Comparison of ENCODE assay signal across 20 mouse cellular contexts in genomic region chr6:146705631-146706030, GRCm38 (mm10).
"Had no signal": no experiment of that assay in that cellular context is flagged by ENCODE, and none has a peak within 500 bp of the region (broad histone marks: within the 10 kb centered on the region; RNA-seq: fewer than 3 reads in every experiment).

No protein-coding gene starts in this region.

- H3K4me3 ChIP-seq: lung, embryonic 15.5 days; megakaryocyte, embryonic 14.5 days; midbrain, embryonic 13.5 days; midbrain, embryonic 15.5 days; neural tube, embryonic 12.5 days had no signal

- H3K4me2 ChIP-seq: lung, embryonic 15.5 days; midbrain, embryonic 11.5 days; midbrain, embryonic 13.5 days; midbrain, embryonic 15.5 days; neural tube, embryonic 12.5 days had no signal

- H3K27me3 ChIP-seq: lung, embryonic 15.5 days; megakaryocyte, embryonic 14.5 days; midbrain, embryonic 13.5 days; midbrain, embryonic 15.5 days; neural tube, embryonic 12.5 days had no signal

- H3K27ac ChIP-seq: lung, embryonic 15.5 days; macrophage; midbrain, embryonic 13.5 days; midbrain, embryonic 15.5 days; neural tube, embryonic 12.5 days had no signal

- H3K4me1 ChIP-seq: midbrain, embryonic 13.5 days; midbrain, embryonic 15.5 days; neural tube, embryonic 12.5 days had no signal

- DNase-seq: liver, postnatal 0 days; lung, adult 2 months; lung, postnatal 14 days; lung, postnatal 36 days; retina, postnatal 1 day; right cerebral cortex, adult 18-20 months; right cerebral cortex, postnatal 25 days; right cerebral cortex, postnatal 4 days; spleen, adult 18-20 months; thymus, adult 18-20 months; thymus, postnatal 14 days; thymus, postnatal 36 days had no signal

- H3K9me3 ChIP-seq: lung, embryonic 15.5 days; midbrain, embryonic 13.5 days; midbrain, embryonic 15.5 days; neural tube, embryonic 12.5 days had no signal

- H3K36me3 ChIP-seq: lung, embryonic 15.5 days; midbrain, embryonic 13.5 days; midbrain, embryonic 15.5 days; neural tube, embryonic 12.5 days had no signal

- H3K9ac ChIP-seq: liver, postnatal 0 days; lung, embryonic 15.5 days; midbrain, embryonic 13.5 days; midbrain, embryonic 15.5 days; neural tube, embryonic 12.5 days had no signal

- ATAC-seq: liver, postnatal 0 days; lung, postnatal 0 days; midbrain, embryonic 13.5 days; midbrain, embryonic 15.5 days had no signal
